ENCODE assay signal across 30 mouse cellular contexts in genomic region chr7:39765094-39765493, GRCm38 (mm10).
DNase-seq lines count a peak whose midpoint lies in the region; ATAC-seq and TF ChIP-seq lines count a peak whose summit lies in the region.
"Had no signal": no experiment of that assay in that cellular context is flagged by ENCODE, and none has a peak within 500 bp of the region (broad histone marks: within the 10 kb centered on the region; RNA-seq: fewer than 3 reads in every experiment).

No protein-coding gene starts in this region.

- no peak for TF ChIP-seq CTCF in kidney, postnatal 0 days (IDR thresholded peaks at IDR 0.05; ENCODE audit: low read depth)
- TF ChIP-seq CTCF in lung, adult 2 months (IDR thresholded peaks at IDR 0.05; ENCODE audit: insufficient read depth, low read length), result no peak

- no peak for TF ChIP-seq POLR2A in lung, adult 2 months (IDR thresholded peaks at IDR 0.05; ENCODE audit: borderline replicate concordance, extremely low read depth, low read depth, low read length)

- no peaks in the 10 kb centered on the region for H3K36me3 ChIP-seq in kidney, postnatal 0 days (ENCODE audit: insufficient read depth, low read length)
- no peaks in the 10 kb centered on the region for H3K36me3 ChIP-seq in splenic B cell, adult 2 months (ENCODE audit: control insufficient read depth, insufficient read depth, low read length, poor library complexity, severe bottlenecking)
- no peaks in the 10 kb centered on the region for H3K36me3 ChIP-seq in forebrain, embryonic 15.5 days
- H3K36me3 ChIP-seq: embryonic facial prominence, embryonic 12.5 days; heart, embryonic 13.5 days; hindbrain, embryonic 12.5 days; limb, embryonic 13.5 days; midbrain, embryonic 12.5 days; neural tube, embryonic 12.5 days had no signal

- H3K27ac ChIP-seq in kidney, postnatal 0 days, result no peak overlapping the region
- no peak overlapping the region for H3K27ac ChIP-seq in forebrain, embryonic 15.5 days (replicated peaks)
- H3K27ac ChIP-seq: embryonic facial prominence, embryonic 12.5 days; gastrocnemius, adult 2 months; heart, adult 2 months; heart, embryonic 13.5 days; hindbrain, embryonic 12.5 days; layer of hippocampus, adult 2 months; limb, embryonic 13.5 days; midbrain, embryonic 12.5 days; neural tube, embryonic 12.5 days had no signal

- no peaks in the 10 kb centered on the region for H3K27me3 ChIP-seq in kidney, postnatal 0 days (ENCODE audit: insufficient read depth, low read length)
- no peaks in the 10 kb centered on the region for H3K27me3 ChIP-seq in splenic B cell, adult 2 months (ENCODE audit: control insufficient read depth, insufficient read depth, low read length, poor library complexity, severe bottlenecking)
- H3K27me3 ChIP-seq in forebrain, embryonic 15.5 days, result no peaks in the 10 kb centered on the region
- H3K27me3 ChIP-seq: embryonic facial prominence, embryonic 12.5 days; heart, embryonic 13.5 days; hindbrain, embryonic 12.5 days; limb, embryonic 13.5 days; megakaryocyte, embryonic 14.5 days; midbrain, embryonic 12.5 days; neural tube, embryonic 12.5 days had no signal

- no peaks in the 10 kb centered on the region for H3K4me1 ChIP-seq in kidney, postnatal 0 days (replicated peaks; ENCODE audit: insufficient read depth, low read length)
- H3K4me1 ChIP-seq in forebrain, embryonic 15.5 days, result no peaks in the 10 kb centered on the region
- no peaks in the 10 kb centered on the region for H3K4me1 ChIP-seq in lung, adult 2 months (ENCODE audit: control insufficient read depth, insufficient read depth, low read length)
- H3K4me1 ChIP-seq: embryonic facial prominence, embryonic 12.5 days; heart, embryonic 13.5 days; hindbrain, embryonic 12.5 days; limb, embryonic 13.5 days; megakaryocyte, embryonic 14.5 days; midbrain, embryonic 12.5 days; neural tube, embryonic 12.5 days had no signal

- peak; percentile 1 to 2 for DNase-seq in heart, postnatal 10 days
- DNase-seq in heart, adult 9 months (ENCODE audit: low spot score in 2 of 2), result no peak
- DNase-seq in kidney, adult 8-10 months, result peak; percentile 15 to 58
- no peak for DNase-seq in kidney, postnatal 0 days (ENCODE audit: low spot score)
- peak; percentile 4 for DNase-seq in splenic B cell, adult 2 months (ENCODE audit: low read depth, low spot score)
- no peak for DNase-seq in lung, adult 2 months
- no peak for DNase-seq in adrenal gland, postnatal 10 days
- DNase-seq: adrenal gland, adult 2 months; cerebellum, adult 9-10 months; embryo, embryonic 11 days; gastrocnemius, adult 2 months; gastrocnemius, postnatal 36 days; heart, adult 2 months; heart, postnatal 14 days; lung, postnatal 4 days; thymus, postnatal 14 days had no signal

- no peak overlapping the region for H3K4me3 ChIP-seq in kidney, postnatal 0 days (replicated peaks; ENCODE audit: low read depth, low read length)
- H3K4me3 ChIP-seq in forebrain, embryonic 15.5 days, result no peak overlapping the region
- H3K4me3 ChIP-seq in lung, adult 2 months (replicated peaks; ENCODE audit: extremely low read depth, low read depth, low read length), result no peak overlapping the region
- H3K4me3 ChIP-seq: embryonic facial prominence, embryonic 12.5 days; gastrocnemius, adult 2 months; heart, adult 2 months; heart, embryonic 13.5 days; hindbrain, embryonic 12.5 days; layer of hippocampus, adult 2 months; limb, embryonic 13.5 days; megakaryocyte, embryonic 14.5 days; midbrain, embryonic 12.5 days; myocyte; neural tube, embryonic 12.5 days had no signal

- H3K9ac ChIP-seq in kidney, postnatal 0 days (ENCODE audit: low read depth, low read length), result no peak overlapping the region
- no peak overlapping the region for H3K9ac ChIP-seq in forebrain, embryonic 15.5 days (replicated peaks)
- H3K9ac ChIP-seq: embryonic facial prominence, embryonic 12.5 days; heart, embryonic 13.5 days; hindbrain, embryonic 12.5 days; limb, embryonic 13.5 days; midbrain, embryonic 12.5 days; neural tube, embryonic 12.5 days had no signal

- WGBS in kidney, postnatal 0 days, result 52% methylated on average over 5 of the region's 5 CpGs
- WGBS in forebrain, embryonic 15.5 days, result 79% methylated on average over 5 of the region's 5 CpGs
- WGBS in lung, adult 2 months, result 76% methylated on average over 5 of the region's 5 CpGs

- no peak overlapping the region for H3K4me2 ChIP-seq in kidney, postnatal 0 days (ENCODE audit: low read length)
- no peak overlapping the region for H3K4me2 ChIP-seq in forebrain, embryonic 15.5 days (replicated peaks)
- H3K4me2 ChIP-seq: embryonic facial prominence, embryonic 12.5 days; heart, embryonic 13.5 days; hindbrain, embryonic 12.5 days; limb, embryonic 13.5 days; liver, embryonic 11.5 days; midbrain, embryonic 12.5 days; neural tube, embryonic 12.5 days had no signal

- H3K9me3 ChIP-seq in kidney, postnatal 0 days (replicated peaks; ENCODE audit: low read length), result no peaks in the 10 kb centered on the region
- H3K9me3 ChIP-seq in forebrain, embryonic 15.5 days, result no peaks in the 10 kb centered on the region
- H3K9me3 ChIP-seq: embryonic facial prominence, embryonic 12.5 days; heart, embryonic 13.5 days; hindbrain, embryonic 12.5 days; limb, embryonic 13.5 days; megakaryocyte, embryonic 14.5 days; midbrain, embryonic 12.5 days; neural tube, embryonic 12.5 days had no signal

- intact Hi-C loops in heart, postnatal 10 days (cut with DNase I), result no loop called here

- ATAC-seq in kidney, postnatal 0 days (replicated peaks; ENCODE audit: low FRiP score, low read depth), result peak; percentile 52; the same call in 1 of the 2 replicates
- ATAC-seq in forebrain, embryonic 15.5 days (replicated peaks), result no peak
- ATAC-seq: activated CD4-positive, CD25-positive, alpha-beta regulatory T cell, adult 4 months; forebrain, embryonic 14.5 days; intestine, postnatal 0 days had no signal

Comparison
In these comparisons a context has a peak if more than half of its experiments do, and no peak if none do; other contexts are left out.
1. DNase-seq: peak in heart, postnatal 10 days (2 of 2), kidney, adult 8-10 months (2 of 2) and splenic B cell, adult 2 months (single experiment); none in heart, adult 9 months (0 of 2), kidney, postnatal 0 days (single experiment), lung, adult 2 months (single experiment) and adrenal gland, postnatal 10 days (single experiment).